9 mouse cellular contexts compared by ENCODE assay signal in the genomic region with DNA sequence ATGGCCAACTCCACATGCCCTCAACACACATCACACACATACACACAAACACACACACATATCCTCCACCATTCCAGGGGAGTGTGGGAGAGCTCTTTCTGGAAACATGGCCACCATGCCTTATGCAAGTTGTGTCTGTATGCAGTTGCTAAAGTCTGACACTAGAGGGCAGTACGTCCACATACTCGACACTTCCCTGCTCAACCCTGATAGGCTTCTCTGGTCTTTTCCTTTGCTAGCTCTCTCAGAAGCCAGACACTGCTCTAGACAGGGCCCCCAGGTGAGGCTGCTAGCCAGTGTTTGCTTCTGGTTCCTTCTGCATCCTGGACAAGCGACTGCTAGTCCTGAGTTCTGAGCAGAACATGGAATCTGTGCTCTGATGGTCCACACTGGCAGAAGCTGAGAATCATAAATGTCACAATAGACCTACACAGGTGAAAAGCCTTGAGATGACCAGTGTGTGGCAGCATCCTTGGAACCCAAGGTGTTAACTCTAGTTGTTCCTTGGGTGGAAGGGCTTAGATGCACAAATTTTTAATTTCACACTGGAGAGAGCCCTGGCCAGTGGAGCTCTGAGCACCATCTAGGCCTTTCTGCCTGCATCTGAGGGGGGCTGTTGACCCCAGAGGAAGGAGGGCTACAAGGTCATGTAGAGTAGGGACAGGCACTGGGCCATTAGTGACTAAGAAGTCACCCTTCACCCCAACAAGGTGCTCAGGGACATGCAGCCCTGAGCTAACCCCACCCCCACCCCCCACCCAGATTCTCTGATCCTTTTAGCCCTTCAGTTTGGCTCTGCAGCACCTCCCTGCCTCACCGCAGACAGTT. TPM values are rescaled to one million over a fixed set of nuclear protein-coding genes. Genes with fewer than 3 reads are reported as not detected.
DNase-seq lines count a peak whose midpoint lies in the region; ATAC-seq and TF ChIP-seq lines count a peak whose summit lies in the region.
"Not testable (repeated sequence)": the region's sequence is repeated elsewhere in the genome, so short reads cannot be mapped to it uniquely, and the experiment has no call there.
"Had no signal": no experiment of that assay in that cellular context is flagged by ENCODE, and none has a peak within 500 bp of the region (broad histone marks: within the 10 kb centered on the region; RNA-seq: fewer than 3 reads in every experiment).

No protein-coding gene starts in this region.

- H3K9ac ChIP-seq in hindbrain, embryonic 13.5 days; neural tube, embryonic 14.5 days (replicated peaks; ENCODE audit: low read depth, low read length): not testable (repeated sequence)

- peak; percentile 92 for ATAC-seq in frontal cortex, adult (ENCODE audit: low TSS enrichment)
- ATAC-seq in hindbrain, embryonic 13.5 days (ENCODE audit: low FRiP score) = peak; percentile 91
- peak; percentile 93 for ATAC-seq in neural tube, embryonic 14.5 days (ENCODE audit: low read depth)

- 6% methylated on average over 4 of the region's 4 CpGs for WGBS in hindbrain, embryonic 13.5 days
- WGBS in neural tube, embryonic 14.5 days = 8% methylated on average over 3 of the region's 4 CpGs
- WGBS in thymus, adult 2 months = 29% methylated on average over 4 of the region's 4 CpGs

- not testable (repeated sequence) for H3K4me1 ChIP-seq in hindbrain, embryonic 13.5 days (replicated peaks); neural tube, embryonic 14.5 days (ENCODE audit: control insufficient read depth, insufficient read depth, low read length); thymus, adult 2 months (replicated peaks; ENCODE audit: control insufficient read depth, insufficient read depth, low read length)

- not testable (repeated sequence) for TF ChIP-seq POLR2A in thymus, adult 2 months (IDR thresholded peaks at IDR 0.05; ENCODE audit: control insufficient read depth, extremely low read depth, insufficient read depth, low read length, poor library complexity)

- not testable (repeated sequence) for H3K36me3 ChIP-seq in hindbrain, embryonic 13.5 days; neural tube, embryonic 14.5 days (ENCODE audit: control insufficient read depth, insufficient read depth, low read length); thymus, adult 2 months (ENCODE audit: control insufficient read depth, insufficient read depth, low read length)

- not testable (repeated sequence) for H3K4me2 ChIP-seq in hindbrain, embryonic 13.5 days; neural tube, embryonic 14.5 days (ENCODE audit: low read depth, low read length)

- not testable (repeated sequence) for H3K27me3 ChIP-seq in hindbrain, embryonic 13.5 days; neural tube, embryonic 14.5 days (ENCODE audit: control insufficient read depth, insufficient read depth, low read length); thymus, adult 2 months (ENCODE audit: control insufficient read depth, insufficient read depth, low read length)

- TF ChIP-seq CTCF in thymus, adult 2 months (IDR thresholded peaks at IDR 0.05; ENCODE audit: borderline replicate concordance, control insufficient read depth, extremely low read depth, insufficient read depth, low read length, poor library complexity) = not testable (repeated sequence)

- DNase-seq in NIH3T3 (ENCODE audit: low read depth) = peak; percentile 81
- DNase-seq in cerebellum, adult 9-11 months = peak; percentile 25
- DNase-seq in layer of hippocampus, adult 8-10 months (ENCODE audit: low spot score in 2 of 2) = peak; percentile 62 to 64
- peak; percentile 17 to 36 for DNase-seq in lung, adult 18-20 months
- DNase-seq in thymus, adult 2 months = peak; percentile 35

- H3K9me3 ChIP-seq in hindbrain, embryonic 13.5 days; neural tube, embryonic 14.5 days (ENCODE audit: control insufficient read depth, low read length): not testable (repeated sequence)

- not testable (repeated sequence) for H3K4me3 ChIP-seq in hindbrain, embryonic 13.5 days; neural tube, embryonic 14.5 days (ENCODE audit: low read depth, low read length); thymus, adult 2 months (ENCODE audit: control insufficient read depth, insufficient read depth, low read length)

- not testable (repeated sequence) for H3K27ac ChIP-seq in hindbrain, embryonic 13.5 days; neural tube, embryonic 14.5 days (ENCODE audit: low read depth, low read length); thymus, adult 2 months (ENCODE audit: control insufficient read depth, insufficient read depth, low read length)

RNA-seq across cellular contexts. Expression of gene Gpr31b, which starts 8.0 kb away (rescaled TPM):
- polyA plus RNA-seq in hindbrain, embryonic 13.5 days (2015; fragmentation: Nextera tagmentation; extraction: Ambion mirVana) = not detected in 2 replicates
- not detected for total RNA-seq in layer of hippocampus, adult 8-10 months (2022)
- not detected in 2 replicates for polyA plus RNA-seq in neural tube, embryonic 14.5 days (2014; fragmentation: Nextera tagmentation; extraction: Ambion mirVana)
- polyA plus RNA-seq in thymus, adult 2 months (2012; rRNA removed) = 0.16 and 0.36 TPM in 2 replicates
- total RNA-seq: gastrocnemius, postnatal 4 days had no signal

RNA-seq across cellular contexts. Expression of gene Tcp10b, which starts 16.8 kb away (rescaled TPM):
- 0.23 TPM in 1 of 2 replicates, not detected in the other for polyA plus RNA-seq in hindbrain, embryonic 13.5 days (2015; fragmentation: Nextera tagmentation; extraction: Ambion mirVana)
- 1 to 10 TPM in 2 of 4 experiments, under 1 TPM in 2; 0.61 to 1.1 (median 0.94) TPM for total RNA-seq in layer of hippocampus, adult 8-10 months (2022)
- polyA plus RNA-seq in neural tube, embryonic 14.5 days (2014; fragmentation: Nextera tagmentation; extraction: Ambion mirVana) = 0.17 and 0.42 TPM in 2 replicates
- 0.06 and 0.16 TPM in 2 replicates for polyA plus RNA-seq in thymus, adult 2 months (2012; rRNA removed)

RNA-seq across cellular contexts. Expression of gene Sod2, which starts 37.4 kb away (rescaled TPM):
- polyA plus RNA-seq in hindbrain, embryonic 13.5 days (2015; fragmentation: Nextera tagmentation; extraction: Ambion mirVana) = 117 and 121 TPM in 2 replicates
- total RNA-seq in layer of hippocampus, adult 8-10 months (2022) = 100 to 1,000 TPM; 219 to 252 (median 242) TPM
- polyA plus RNA-seq in neural tube, embryonic 14.5 days (2014; fragmentation: Nextera tagmentation; extraction: Ambion mirVana) = 167 and 173 TPM in 2 replicates
- polyA plus RNA-seq in thymus, adult 2 months (2012; rRNA removed) = 256 and 263 TPM in 2 replicates

RNA-seq across cellular contexts. Expression of gene Wtap, which starts 50.1 kb away (rescaled TPM):
- polyA plus RNA-seq in hindbrain, embryonic 13.5 days (2015; fragmentation: Nextera tagmentation; extraction: Ambion mirVana) = 136 and 140 TPM in 2 replicates
- total RNA-seq in layer of hippocampus, adult 8-10 months (2022) = 10 to 100 TPM; 54.6 to 58.4 (median 55.5) TPM
- polyA plus RNA-seq in neural tube, embryonic 14.5 days (2014; fragmentation: Nextera tagmentation; extraction: Ambion mirVana) = 119 and 126 TPM in 2 replicates
- 31.1 and 31.2 TPM in 2 replicates for polyA plus RNA-seq in thymus, adult 2 months (2012; rRNA removed)

Comparison
In these comparisons a context has a peak if more than half of its experiments do, and no peak if none do; other contexts are left out.
1. DNase-seq: peak in every context shown above with its lines; median percentile 81 in NIH3T3; 63 in layer of hippocampus, adult 8-10 months; 35 in thymus, adult 2 months; 26 in lung, adult 18-20 months; 25 in cerebellum, adult 9-11 months.